Mouse (Mus musculus): ENCODE data around the gene Dync1h1. TPM values are rescaled to one million over a fixed set of nuclear protein-coding genes. Genes with fewer than 3 reads are reported as not detected.

The Dync1h1 gene
- total RNA-seq, 2 experiments from 2014 or later, result 323 to 329 TPM

DNA sequence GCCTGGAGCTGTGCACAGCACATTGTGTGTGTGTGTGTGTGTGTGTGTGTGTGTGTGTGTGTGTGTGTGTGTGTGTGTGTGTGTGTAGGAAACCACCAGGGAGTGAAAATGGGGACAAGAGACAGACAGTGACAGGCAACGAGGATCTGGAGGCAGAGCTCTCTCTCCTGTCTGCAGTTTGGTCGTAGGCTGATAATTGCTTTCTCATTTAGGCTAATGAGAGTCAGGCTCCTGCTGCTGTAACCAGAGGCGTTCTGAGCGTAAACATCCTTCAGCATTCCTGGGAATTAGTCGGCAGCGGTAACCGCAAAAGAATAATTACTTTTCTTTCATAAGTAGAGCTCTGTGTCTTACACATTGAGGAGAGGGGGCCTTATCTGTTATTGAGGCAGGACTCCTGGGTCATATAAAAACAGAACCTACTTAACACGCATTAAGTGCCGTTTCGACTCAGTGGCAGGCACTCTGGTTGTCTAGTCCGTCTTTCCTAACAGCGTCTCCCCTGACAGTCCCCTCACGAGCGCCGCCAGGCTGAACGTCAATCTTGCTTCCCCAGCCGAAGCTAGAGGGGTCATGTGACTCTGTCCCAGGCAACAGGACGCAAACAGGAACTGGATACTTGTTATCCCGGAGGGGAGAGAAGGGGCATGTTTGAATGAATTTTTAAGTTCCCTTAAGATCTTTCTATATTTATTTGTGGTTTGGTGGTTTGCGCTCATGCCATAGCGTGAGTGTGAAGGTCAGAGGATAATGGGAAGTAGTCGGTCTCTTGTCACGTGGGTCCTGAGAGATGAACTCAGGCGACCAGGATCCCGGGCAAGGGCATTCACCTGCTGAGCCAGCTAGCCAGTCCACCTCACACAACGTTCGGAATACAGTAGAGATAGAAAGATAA, 105.3 kb downstream of the Dync1h1 start:
- intact Hi-C loops (cut with DNase I), result no loop called here
- no peak for DNase-seq (ENCODE audit: low spot score in 2 of 2)

- no peak for DNase-seq (ENCODE audit: low spot score in 2 of 2)
- intact Hi-C loops (cut with DNase I), result no loop called here
Observed at GRCm38 (mm10) chr12:110707451-110707850, 106.2 kb downstream of the Dync1h1 start.

GRCm38 (mm10) chr12:110711270-110711669, 110.0 kb downstream of the Dync1h1 start:
- intact Hi-C loops (cut with DNase I), result no loop called here
- DNase-seq (ENCODE audit: low spot score in 2 of 2), result no peak

- intact Hi-C loops (cut with DNase I), result no loop called here
- no peak for DNase-seq (ENCODE audit: low spot score in 2 of 2)
Observed at GRCm38 (mm10) chr12:110713784-110714183, 112.5 kb downstream of the Dync1h1 start.

DNA sequence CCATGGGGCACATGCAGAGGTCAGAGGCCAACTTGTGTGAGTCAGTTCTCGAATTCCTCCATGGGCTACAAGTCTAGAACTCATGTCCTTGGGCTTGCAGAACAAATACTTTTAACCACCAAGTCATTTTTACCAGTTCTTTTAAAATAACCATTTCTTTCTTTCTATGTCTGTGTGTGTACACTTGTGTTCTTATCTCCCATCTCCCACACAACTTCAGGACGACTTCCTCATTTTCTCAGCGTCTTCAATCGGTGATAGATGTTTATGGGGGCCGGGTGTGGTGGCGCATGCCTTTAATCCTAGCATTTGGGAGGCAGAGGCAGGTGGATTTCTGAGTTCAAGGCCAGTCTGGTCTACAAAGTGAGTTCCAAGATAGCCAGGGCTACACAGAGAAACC, 113.0 kb downstream of the Dync1h1 start:
- DNase-seq (ENCODE audit: low spot score in 2 of 2), result no peak
- intact Hi-C loops (cut with DNase I), result no loop called here

- no peak for DNase-seq (ENCODE audit: low spot score in 2 of 2)
- intact Hi-C loops (cut with DNase I), result no loop called here
Observed at GRCm38 (mm10) chr12:110716004-110716403, 114.8 kb downstream of the Dync1h1 start.

Small RNAs within 50 kb of the gene (microRNA-seq; reads per million reads assigned to microRNA genes)
- gene Gm27299, result not detected

Other genes starting within 250 kb of the Dync1h1 start
- 100 to 1,000 TPM; 270 to 283 TPM for gene Ppp2r5c, start 154.3 kb upstream of the Dync1h1 start, total RNA-seq (2021)
- gene 1700001K19Rik, start 81.2 kb downstream of the Dync1h1 start, total RNA-seq (2021), result not detected
- gene Hsp90aa1, start 101.3 kb downstream of the Dync1h1 start, total RNA-seq (2021), result 1,000 to 10,000 TPM; 1,001 to 1,007 TPM
- 10 to 100 TPM; 45.9 to 46.6 TPM for gene Wdr20, start 136.5 kb downstream of the Dync1h1 start, total RNA-seq (2021)
- gene Mok, start 239.5 kb downstream of the Dync1h1 start, total RNA-seq (2021), result 10 to 100 TPM; 10.9 to 12.1 TPM
- 10 to 100 TPM; 10.7 to 13.1 TPM for gene Zfp839, start 248.8 kb downstream of the Dync1h1 start, total RNA-seq (2021)